In genomic region chr7:49616258-49616735, GRCm38 (mm10) we compare ENCODE assay signal across 8 mouse cellular contexts. TPM values are rescaled to one million over a fixed set of nuclear protein-coding genes. Genes with fewer than 3 reads are reported as not detected.
DNase-seq lines count a peak whose midpoint lies in the region; ATAC-seq and TF ChIP-seq lines count a peak whose summit lies in the region.

No protein-coding gene starts in this region.

- intact Hi-C loops in left cerebral cortex, postnatal 4 days (cut with DNase I), result loop anchor here (2.0 kb wide), 1 partner anchor 135 kb away; no protein-coding TSS in a partner anchor

- no peak overlapping the region for H3K27ac ChIP-seq in embryonic fibroblast, embryonic 13.5 days (ENCODE audit: insufficient read depth, low read length)
- no peak overlapping the region for H3K27ac ChIP-seq in hindbrain, embryonic 11.5 days (ENCODE audit: low read depth, low read length)
- H3K27ac ChIP-seq in midbrain, embryonic 16.5 days (ENCODE audit: low read length), result no peak overlapping the region
- no peak overlapping the region for H3K27ac ChIP-seq in stomach, embryonic 16.5 days (ENCODE audit: low read length)

- TF ChIP-seq CTCF in embryonic fibroblast, embryonic 13.5 days (IDR thresholded peaks at IDR 0.05; ENCODE audit: borderline replicate concordance, insufficient read depth, low read length), result peak; percentile 78

- peaks cover 37% of the 10 kb centered on the region for H3K27me3 ChIP-seq in hindbrain, embryonic 11.5 days (ENCODE audit: control insufficient read depth, insufficient read depth, low read length)
- H3K27me3 ChIP-seq in midbrain, embryonic 16.5 days (ENCODE audit: control insufficient read depth, insufficient read depth, low read depth, low read length), result peaks cover 16% of the 10 kb centered on the region
- H3K27me3 ChIP-seq in stomach, embryonic 16.5 days (ENCODE audit: control insufficient read depth, insufficient read depth, low read length), result no peaks in the 10 kb centered on the region

- H3K4me3 ChIP-seq in embryonic fibroblast, embryonic 13.5 days (ENCODE audit: insufficient read depth, low read length), result no peak overlapping the region
- H3K4me3 ChIP-seq in hindbrain, embryonic 11.5 days (ENCODE audit: low read depth, low read length), result no peak overlapping the region
- 0 out of 2 replicates have a peak overlapping the region, but pooled peaks have one; percentile 1 for H3K4me3 ChIP-seq in midbrain, embryonic 16.5 days (ENCODE audit: low read depth, low read length)
- H3K4me3 ChIP-seq in stomach, embryonic 16.5 days (replicated peaks; ENCODE audit: low read length), result no peak overlapping the region

- peak; percentile 74 for ATAC-seq in hindbrain, embryonic 11.5 days (ENCODE audit: low FRiP score)
- ATAC-seq in midbrain, embryonic 16.5 days, result peak; percentile 84
- peak; percentile 64; the same call in 1 of the 2 replicates for ATAC-seq in stomach, embryonic 16.5 days (ENCODE audit: insufficient read depth, low FRiP score)

- H3K4me2 ChIP-seq in hindbrain, embryonic 11.5 days (replicated peaks; ENCODE audit: low read depth, low read length), result no peak overlapping the region
- peak overlapping the region; percentile 44 for H3K4me2 ChIP-seq in midbrain, embryonic 16.5 days (ENCODE audit: low read length)
- 0 out of 2 replicates have a peak overlapping the region, but pooled peaks have one; percentile 32 for H3K4me2 ChIP-seq in stomach, embryonic 16.5 days (ENCODE audit: low read depth, low read length)

- H3K9me3 ChIP-seq in hindbrain, embryonic 11.5 days (ENCODE audit: control insufficient read depth, low read length), result no peaks in the 10 kb centered on the region
- H3K9me3 ChIP-seq in midbrain, embryonic 16.5 days (replicated peaks; ENCODE audit: control insufficient read depth, low read length, poor library complexity, severe bottlenecking), result no peaks in the 10 kb centered on the region
- H3K9me3 ChIP-seq in stomach, embryonic 16.5 days (replicated peaks; ENCODE audit: control insufficient read depth, low read length), result no peaks in the 10 kb centered on the region

- H3K4me1 ChIP-seq in embryonic fibroblast, embryonic 13.5 days (ENCODE audit: control insufficient read depth, insufficient read depth, low read length), result no peaks in the 10 kb centered on the region
- no peaks in the 10 kb centered on the region for H3K4me1 ChIP-seq in hindbrain, embryonic 11.5 days (replicated peaks; ENCODE audit: control insufficient read depth, insufficient read depth, low read length)
- H3K4me1 ChIP-seq in midbrain, embryonic 16.5 days (ENCODE audit: control insufficient read depth, insufficient read depth, low read length), result no peaks in the 10 kb centered on the region
- H3K4me1 ChIP-seq in stomach, embryonic 16.5 days (ENCODE audit: control insufficient read depth, insufficient read depth, low read length), result no peaks in the 10 kb centered on the region

- H3K9ac ChIP-seq in hindbrain, embryonic 11.5 days (ENCODE audit: low read depth, low read length), result no peak overlapping the region
- H3K9ac ChIP-seq in midbrain, embryonic 16.5 days (ENCODE audit: low read depth, low read length), result no peak overlapping the region; the same call in 1 of the 2 replicates
- H3K9ac ChIP-seq in stomach, embryonic 16.5 days (ENCODE audit: low read length), result no peak overlapping the region

- no peaks in the 10 kb centered on the region for H3K36me3 ChIP-seq in hindbrain, embryonic 11.5 days (ENCODE audit: control insufficient read depth, insufficient read depth, low read length)
- no peaks in the 10 kb centered on the region for H3K36me3 ChIP-seq in midbrain, embryonic 16.5 days (ENCODE audit: control insufficient read depth, insufficient read depth, low read length)
- no peaks in the 10 kb centered on the region for H3K36me3 ChIP-seq in stomach, embryonic 16.5 days (ENCODE audit: control insufficient read depth, insufficient read depth, low read length)

- peak; percentile 49 for DNase-seq in right cerebral cortex, adult 18-20 months
- DNase-seq in right cerebral cortex, postnatal 25 days, result no peak
- peak; percentile 59 to 79 for DNase-seq in adrenal gland, postnatal 36 days
- peak; percentile 85 for DNase-seq in hindbrain, embryonic 11.5 days (ENCODE audit: low spot score)
- peak; percentile 79 for DNase-seq in left cerebral cortex, postnatal 4 days

- TF ChIP-seq POLR2A in embryonic fibroblast, embryonic 13.5 days (IDR thresholded peaks at IDR 0.05; ENCODE audit: low read depth, low read length), result no peak

- 4% methylated on average over 5 of the region's 7 CpGs for WGBS in hindbrain, embryonic 11.5 days
- WGBS in midbrain, embryonic 16.5 days, result under 1% methylated on average over 6 of the region's 7 CpGs
- 5% methylated on average over 6 of the region's 7 CpGs for WGBS in stomach, embryonic 16.5 days

RNA-seq across cellular contexts. Expression of gene Dbx1, which starts 20.4 kb away (rescaled TPM):
- not detected for total RNA-seq in adrenal gland, postnatal 36 days (2021)
- polyA plus RNA-seq in embryonic fibroblast, embryonic 13.5 days (2011; ENCODE audit: insufficient read length, low read depth, missing spikeins), result not detected in 2 replicates
- polyA plus RNA-seq in hindbrain, embryonic 11.5 days (2014; fragmentation: Nextera tagmentation; extraction: Ambion mirVana), result 35.7 and 39.4 TPM in 2 replicates
- not detected for total RNA-seq in left cerebral cortex, postnatal 4 days (2021)
- 13.4 and 18.5 TPM in 2 replicates for polyA plus RNA-seq in midbrain, embryonic 16.5 days (2015; fragmentation: Nextera tagmentation; extraction: Ambion mirVana)
- 0.28 TPM in 1 of 2 replicates, not detected in the other for polyA plus RNA-seq in stomach, embryonic 16.5 days (2015; fragmentation: Nextera tagmentation; extraction: Ambion mirVana)

Comparison
In these comparisons a context has a peak if more than half of its experiments do, and no peak if none do; other contexts are left out.
1. RNA of gene Dbx1, which starts 20.4 kb away (polyA plus RNA-seq): 35.7 to 39.4 TPM in hindbrain, embryonic 11.5 days and 13.4 to 18.5 TPM in midbrain, embryonic 16.5 days; 0.28 TPM in stomach, embryonic 16.5 days and not detected in embryonic fibroblast, embryonic 13.5 days; every median in the first group is over 10 times any median in the second.
2. Peak in every context shown above with its lines, with median percentiles within 50 percentile points of each other: ATAC-seq.